Mouse (Mus musculus) embryonic fibroblast, embryonic 13.5 days (primary cell): ENCODE measurements around the gene Zfp553.

Experiments
- CTCF ChIP-seq: IDR thresholded peaks from 2 replicates; pipeline ENCODE4 v1.5.1; 2011; ENCODE audit warnings: mild to moderate bottlenecking, control low read depth, low read length, moderate library complexity, borderline replicate concordance; ENCODE audit not compliant: insufficient read depth
- POLR2A ChIP-seq: IDR thresholded peaks from 2 replicates; pipeline ENCODE4 v1.6.1; 2011; ENCODE audit warnings: low read depth, mild to moderate bottlenecking, control low read depth, low read length, moderate library complexity

DNA sequence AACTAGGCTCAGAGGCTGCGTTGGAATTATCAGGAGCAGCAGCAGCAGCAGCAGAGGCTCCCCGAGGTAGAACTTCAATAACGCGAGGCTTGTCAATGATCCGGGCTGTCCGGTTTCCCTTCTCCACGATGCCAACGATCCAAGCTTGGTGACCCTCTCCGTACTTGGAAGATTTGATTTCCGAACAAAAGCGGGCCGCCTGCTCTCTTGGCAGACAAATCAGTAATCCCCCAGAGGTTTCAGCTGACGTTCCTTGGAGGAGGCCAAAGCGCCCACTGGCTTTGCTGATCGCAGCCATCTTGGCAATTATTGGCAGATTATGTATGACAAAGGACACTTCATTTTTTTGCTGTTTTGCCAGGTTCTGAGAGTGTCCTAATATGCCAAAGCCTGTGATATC lies 39.7 kb downstream of the Zfp553 start:
- TF ChIP-seq CTCF (no peak), POLR2A (no peak)
